Mouse (Mus musculus) cerebellum, adult 11 months (tissue): Measurements from ENCODE around the gene Hist1h2ab.
"Not testable (repeated sequence)": the region's sequence is repeated elsewhere in the genome, so short reads cannot be mapped to it uniquely, and the experiment has no call there.

Source experiments
- DNase-seq: peaks from one replicate; pipeline ENCODE4 v3.0.0; 2022

Gene Hist1h2ab

DNA sequence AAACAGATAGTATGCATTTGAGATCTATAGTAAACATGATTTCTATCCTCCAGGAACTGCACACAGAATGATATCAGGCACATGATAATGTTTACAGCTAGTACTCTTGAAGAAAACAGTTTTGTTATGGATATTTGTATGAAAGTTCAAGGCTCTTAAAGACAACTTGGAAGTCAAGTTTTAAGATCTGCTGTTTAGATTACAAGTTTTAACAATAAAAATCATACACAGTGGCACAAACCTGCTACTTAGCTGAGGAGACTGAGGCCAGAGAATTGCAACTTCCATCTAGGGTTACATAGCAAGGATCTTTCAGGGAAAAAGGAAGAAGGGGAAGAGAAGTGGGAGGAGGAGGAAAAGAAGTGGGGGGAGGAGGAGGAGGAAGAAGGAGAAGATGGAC, 4.1 kb downstream of the Hist1h2ab start:
- no peak for DNase-seq

DNA sequence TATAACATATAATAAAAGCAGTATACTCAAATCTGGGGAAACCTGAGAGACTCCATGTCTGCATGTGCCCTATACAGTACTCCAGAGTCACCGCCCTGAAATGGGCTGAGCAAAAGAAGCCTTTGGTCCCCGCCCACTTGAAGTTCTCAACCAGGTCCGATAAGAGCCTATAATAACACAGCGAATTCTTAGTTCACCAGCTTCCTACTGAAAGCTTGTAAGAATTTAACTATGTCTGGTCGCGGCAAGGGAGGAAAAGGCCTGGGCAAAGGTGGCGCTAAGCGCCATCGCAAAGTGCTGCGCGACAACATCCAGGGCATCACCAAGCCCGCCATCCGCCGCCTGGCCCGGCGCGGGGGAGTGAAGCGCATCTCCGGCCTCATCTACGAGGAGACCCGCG, 5.9 kb downstream of the Hist1h2ab start, which contains the start of gene Hist1h4b:
Gene Hist1h4b (plus strand): TSS at position 224 of the 400 bp plus-strand sequence.
- peak; percentile 79 for DNase-seq

DNA sequence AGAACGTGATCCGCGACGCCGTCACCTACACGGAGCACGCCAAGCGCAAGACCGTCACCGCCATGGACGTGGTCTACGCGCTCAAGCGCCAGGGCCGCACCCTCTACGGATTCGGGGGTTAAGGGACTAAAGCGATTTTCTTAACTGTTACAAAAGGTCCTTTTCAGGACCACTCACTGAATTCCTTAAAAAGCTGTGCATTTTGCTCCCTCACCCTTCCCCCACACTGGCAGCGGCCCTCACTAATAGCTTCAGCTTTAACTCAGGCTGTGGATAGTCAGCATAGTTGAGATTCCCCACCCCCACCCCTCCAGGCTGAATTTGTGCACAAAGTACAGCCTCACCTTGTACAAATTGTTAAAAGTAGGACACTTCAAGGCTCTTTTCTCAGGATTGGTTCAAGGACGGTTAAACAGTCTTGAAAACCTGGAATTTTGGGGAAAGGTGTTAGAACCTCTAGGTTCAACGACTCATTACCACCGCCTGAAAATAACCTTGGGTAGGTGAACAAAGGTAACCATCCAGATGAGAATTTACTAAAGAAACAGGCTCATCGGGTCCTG, 6.4 kb downstream of the Hist1h2ab start:
- DNase-seq, result no peak

DNA sequence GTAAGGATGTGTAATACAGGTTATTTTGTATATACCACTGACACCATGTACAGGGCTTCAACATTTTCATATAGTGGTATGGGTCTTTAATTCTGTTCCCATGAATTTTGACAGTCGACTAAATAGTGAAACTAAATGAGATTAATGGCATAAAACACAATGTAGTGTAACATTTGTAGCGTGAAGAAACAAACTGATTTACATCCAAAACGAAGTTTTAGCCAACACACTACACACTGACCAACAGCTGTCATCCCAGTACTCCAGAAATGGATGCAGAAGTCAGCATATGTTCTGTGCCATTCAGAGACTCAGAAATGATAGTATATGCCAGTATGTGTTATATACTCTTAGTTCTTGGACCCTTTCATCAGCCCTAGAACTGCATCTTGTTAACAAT, 7.0 kb downstream of the Hist1h2ab start:
- DNase-seq, result no peak

DNA sequence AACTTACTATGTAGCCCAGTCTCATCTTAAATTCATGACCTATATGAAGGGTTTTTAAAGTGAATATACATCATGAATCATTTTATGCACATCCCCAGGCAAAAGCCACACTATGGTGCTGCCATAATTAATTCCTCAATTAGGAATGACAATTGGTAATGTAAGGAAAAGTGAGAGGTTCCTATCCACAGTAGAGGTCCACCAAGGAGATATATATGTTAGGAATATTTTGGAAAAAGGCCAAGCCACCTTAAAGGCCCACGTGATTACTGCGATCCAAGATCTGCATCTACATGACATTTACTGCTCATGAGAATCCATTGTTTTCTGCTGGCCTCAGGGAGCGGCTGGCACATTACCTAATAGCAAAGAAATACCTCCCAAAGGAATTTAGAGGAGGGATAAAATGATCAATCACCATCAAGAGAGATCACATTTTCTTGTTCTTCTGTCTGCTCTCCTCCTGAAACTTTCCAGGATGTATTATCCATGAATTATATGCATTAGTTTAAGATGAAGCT, 8.4 kb downstream of the Hist1h2ab start:
- no peak for DNase-seq

DNA sequence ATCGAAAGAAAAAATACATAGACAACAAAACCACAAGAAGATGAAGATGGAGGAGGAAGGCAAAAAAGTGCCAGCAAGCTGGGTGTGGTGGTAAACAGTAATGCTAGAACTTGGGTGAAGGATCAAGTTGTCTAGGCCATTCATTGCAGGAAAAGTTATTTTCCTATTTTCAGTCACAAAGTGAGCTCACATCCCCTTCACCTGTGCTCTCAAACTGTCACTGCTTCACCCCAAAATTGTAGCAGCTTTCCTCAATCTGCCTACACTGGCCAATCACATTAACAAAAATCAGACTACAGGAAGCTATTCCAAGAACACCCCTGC, 9.0 kb downstream of the Hist1h2ab start:
- no peak for DNase-seq

DNA sequence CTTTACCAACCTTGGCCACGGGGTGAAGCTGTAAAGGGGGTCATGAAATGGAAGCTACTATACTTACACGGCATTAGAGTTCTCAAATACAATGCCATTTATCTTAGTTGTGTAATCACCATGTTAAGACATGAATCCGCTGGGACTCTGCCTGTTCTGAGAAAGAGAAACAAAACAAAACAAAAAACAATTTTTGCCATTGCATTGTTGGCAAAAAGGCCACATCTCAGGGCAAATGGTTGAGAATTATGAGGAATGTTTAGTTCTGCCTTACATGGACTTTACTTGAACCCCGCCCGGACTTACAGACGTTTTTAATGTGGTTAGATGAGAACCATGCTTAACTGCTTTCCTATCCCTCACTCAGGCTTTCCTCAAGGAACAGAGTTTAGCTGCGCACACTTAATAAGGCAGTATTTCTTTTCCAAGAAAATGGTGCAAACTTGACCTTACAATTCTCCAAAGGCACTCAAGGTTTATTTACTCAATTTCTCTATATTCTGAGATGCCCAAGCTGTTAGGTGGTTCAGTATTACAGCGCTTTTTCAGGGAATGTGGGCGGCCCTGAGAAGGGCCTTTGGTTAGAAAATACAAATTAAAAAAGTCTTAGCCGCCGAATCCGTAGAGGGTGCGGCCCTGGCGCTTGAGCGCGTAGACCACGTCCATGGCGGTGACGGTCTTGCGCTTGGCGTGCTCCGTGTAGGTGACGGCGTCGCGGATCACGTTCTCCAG, 9.5 kb downstream of the Hist1h2ab start:
- DNase-seq, result no peak

DNA sequence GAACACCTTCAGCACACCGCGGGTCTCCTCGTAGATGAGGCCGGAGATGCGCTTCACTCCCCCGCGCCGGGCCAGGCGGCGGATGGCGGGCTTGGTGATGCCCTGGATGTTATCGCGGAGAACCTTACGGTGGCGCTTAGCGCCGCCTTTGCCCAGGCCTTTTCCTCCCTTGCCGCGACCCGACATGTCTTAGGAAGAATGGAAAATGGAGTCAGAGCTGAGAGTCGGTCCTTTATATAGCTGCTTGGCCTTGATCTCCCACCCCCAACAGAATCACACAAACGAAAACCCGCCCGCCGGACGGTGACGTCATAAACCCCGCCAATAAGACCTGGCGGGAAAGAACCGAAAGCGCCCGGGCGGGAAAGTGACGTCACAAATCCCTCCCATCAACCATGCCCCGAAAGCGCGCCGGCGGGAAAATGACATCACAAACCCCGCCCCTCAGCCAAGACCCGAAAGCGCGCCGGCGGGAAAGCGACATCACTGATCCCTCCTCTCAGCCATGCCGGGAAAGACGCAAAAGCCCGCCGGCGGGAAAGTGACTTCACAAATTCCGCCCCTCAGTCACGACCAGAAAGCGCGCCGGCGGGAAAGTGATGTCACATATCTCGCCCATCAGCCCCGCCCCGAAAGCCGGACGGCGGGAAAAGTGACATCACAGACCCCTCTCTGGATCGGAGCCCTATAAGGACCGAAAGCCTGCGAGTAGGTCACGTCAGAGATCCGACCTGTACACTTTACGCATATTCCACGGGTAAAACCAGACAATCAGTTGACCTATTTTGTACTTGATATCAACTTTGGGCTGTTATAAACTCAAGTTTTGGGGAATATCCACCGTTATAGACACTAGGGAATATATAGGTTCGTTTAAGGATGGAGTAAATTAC, 10.3 kb downstream of the Hist1h2ab start, which contains the start of gene Hist1h4a:
Gene Hist1h4a (minus strand): TSS at position 259 of the 893 bp plus-strand sequence.
- DNase-seq, result peak; percentile 98

DNA sequence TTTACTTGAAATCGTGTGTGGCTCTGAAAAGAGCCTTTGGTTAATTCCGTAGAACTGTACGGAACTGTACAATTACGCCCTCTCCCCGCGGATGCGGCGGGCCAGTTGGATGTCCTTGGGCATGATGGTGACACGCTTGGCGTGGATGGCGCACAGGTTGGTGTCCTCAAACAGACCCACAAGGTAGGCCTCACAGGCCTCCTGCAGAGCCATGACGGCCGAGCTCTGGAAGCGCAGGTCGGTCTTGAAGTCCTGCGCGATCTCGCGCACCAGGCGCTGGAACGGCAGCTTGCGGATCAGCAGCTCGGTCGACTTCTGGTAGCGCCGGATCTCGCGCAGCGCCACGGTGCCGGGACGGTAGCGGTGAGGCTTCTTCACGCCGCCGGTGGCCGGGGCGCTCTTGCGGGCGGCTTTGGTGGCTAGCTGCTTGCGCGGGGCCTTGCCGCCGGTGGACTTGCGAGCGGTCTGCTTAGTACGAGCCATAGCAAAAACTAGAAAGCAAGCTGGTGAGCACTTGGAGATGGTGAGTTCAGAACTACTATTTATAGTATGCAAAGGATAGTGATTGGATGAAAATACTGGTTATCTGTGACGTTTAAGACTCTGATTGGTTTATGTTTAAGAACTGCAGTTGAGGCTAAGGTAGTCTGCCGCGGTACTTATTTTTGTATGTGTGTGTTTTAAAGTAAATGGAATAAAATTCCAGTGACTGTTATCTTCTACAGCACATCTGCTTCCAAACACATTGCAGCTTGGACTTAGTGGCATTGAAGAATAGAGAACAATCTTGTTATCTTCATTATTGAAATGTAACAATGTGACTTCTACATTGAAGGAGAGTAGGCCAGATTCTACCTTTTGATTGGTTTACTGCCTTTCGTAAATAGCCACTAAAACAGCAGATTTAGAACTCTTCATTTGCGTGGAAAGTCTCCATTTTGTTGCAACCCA, 11.2 kb downstream of the Hist1h2ab start, which contains the start of gene Hist1h3a:
Gene Hist1h3a (minus strand): TSS at position 516 of the 951 bp plus-strand sequence.
- peak; percentile 57 for DNase-seq

DNA sequence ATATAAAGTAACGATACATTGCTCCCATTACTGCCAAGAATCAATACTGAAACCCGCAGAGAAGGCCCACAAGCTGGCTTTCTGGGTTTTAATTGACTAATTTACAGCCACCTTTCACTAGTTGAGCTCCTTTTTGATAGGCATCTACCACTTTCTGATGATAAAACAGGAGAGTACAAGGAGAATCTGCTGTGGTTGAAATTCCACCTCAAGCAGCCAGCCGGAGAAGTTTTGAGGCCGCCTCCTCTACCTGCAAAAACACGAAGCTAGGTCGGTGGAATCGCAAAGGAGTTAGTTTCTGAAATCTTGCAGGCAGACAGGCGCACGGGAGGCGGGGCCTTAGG, 12.3 kb downstream of the Hist1h2ab start:
- no peak for DNase-seq

DNA sequence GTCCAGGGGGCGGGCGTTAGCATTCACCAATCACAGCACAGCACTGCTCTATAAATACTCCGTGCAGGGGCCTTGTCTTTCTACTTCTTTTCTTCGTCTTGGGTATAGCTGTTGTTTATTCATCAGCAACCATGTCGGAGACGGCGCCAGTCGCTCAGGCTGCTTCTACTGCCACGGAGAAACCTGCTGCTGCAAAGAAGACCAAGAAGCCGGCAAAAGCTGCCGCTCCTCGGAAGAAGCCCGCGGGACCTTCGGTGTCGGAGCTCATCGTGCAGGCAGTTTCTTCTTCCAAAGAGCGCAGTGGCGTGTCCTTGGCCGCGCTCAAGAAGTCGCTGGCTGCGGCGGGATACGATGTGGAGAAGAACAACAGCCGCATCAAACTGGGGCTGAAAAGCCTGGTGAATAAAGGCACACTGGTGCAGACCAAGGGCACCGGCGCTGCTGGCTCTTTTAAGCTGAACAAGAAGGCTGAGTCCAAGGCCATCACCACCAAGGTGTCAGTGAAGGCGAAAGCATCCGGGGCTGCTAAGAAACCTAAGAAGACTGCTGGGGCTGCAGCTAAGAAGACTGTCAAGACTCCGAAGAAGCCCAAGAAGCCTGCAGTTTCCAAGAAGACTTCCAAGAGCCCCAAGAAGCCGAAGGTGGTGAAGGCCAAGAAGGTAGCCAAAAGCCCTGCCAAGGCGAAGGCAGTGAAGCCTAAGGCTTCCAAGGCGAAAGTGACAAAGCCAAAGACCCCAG, 12.8 kb downstream of the Hist1h2ab start, which contains the start of gene Hist1h1a:
Gene Hist1h1a (plus strand): TSS at position 81 of the 738 bp plus-strand sequence.
- DNase-seq, result peak; percentile 73

DNA sequence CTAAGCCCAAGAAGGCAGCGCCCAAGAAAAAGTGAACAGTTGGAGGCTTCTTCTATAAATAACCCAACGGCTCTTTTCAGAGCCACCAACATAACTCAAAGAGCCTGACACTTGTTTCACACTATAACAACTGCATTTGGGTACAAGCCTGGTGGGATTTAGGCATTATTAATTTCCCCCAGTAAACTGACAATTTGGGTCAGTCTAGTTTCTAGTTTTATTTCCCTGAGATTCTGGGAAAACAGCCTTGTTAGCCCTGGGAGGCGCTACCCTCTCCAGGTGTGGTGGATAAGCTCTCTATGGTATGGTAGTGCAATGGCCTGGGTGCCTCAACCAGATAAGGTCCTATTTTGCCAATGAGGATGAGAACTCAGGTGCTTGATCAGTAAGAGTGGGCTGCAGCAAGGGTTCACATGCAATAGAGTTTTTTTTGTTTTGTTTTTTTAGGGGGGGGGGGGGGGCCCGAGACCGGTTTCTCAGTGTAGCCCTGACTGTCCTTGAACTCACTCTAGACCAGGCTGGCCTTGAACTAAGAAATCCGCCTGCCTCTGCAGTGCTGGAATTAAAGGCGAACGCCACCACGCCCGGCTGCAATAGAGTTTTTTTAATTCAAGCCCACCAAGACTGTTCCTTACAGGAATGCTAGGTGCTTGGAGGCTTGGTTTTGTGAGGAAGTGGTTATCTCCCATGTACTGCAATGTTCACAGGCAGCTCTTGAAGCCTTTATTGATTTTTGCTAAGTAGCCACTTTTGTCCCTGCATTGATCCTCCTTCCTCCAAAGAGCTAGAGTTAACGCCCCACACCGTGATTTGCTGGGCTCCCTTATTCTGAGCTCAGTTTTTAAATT, 13.6 kb downstream of the Hist1h2ab start:
- no peak for DNase-seq

DNA sequence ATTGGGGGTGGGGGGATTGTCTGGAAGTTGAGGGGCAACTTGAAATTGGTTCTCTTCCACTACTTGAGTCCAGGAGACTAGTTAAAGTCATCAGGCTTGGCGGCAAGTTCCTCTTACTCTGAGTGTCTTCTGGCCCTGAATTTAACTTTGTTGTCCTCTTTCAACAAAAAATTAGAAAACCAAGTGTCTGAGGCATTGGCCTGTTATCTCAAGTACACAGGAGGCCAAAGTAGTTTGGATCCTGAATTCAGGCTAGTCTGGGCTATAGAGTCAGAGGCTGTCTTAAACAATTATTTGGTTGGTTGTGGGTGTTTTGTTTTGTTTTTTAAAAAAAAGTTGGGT, 14.2 kb downstream of the Hist1h2ab start:
- DNase-seq, result no peak

DNA sequence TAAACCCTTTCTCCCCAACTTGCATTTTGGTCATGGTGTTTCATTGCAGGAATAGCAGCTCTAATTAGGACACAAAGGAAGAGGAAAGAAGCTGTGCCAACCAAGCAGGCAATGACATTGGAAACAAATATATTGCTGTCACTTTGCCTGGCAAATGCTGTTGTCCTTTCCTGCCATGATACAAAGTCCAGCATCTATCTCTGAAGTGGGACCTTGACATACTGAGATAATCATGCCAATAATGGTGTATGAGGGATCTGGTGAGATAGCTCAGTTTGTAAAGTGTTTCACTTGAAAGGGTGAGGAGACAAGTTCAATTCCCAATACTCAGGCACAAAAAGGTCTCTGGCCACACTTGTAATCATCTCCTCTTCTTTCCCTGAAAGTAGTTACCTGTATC, 15.8 kb downstream of the Hist1h2ab start:
- no peak for DNase-seq

DNA sequence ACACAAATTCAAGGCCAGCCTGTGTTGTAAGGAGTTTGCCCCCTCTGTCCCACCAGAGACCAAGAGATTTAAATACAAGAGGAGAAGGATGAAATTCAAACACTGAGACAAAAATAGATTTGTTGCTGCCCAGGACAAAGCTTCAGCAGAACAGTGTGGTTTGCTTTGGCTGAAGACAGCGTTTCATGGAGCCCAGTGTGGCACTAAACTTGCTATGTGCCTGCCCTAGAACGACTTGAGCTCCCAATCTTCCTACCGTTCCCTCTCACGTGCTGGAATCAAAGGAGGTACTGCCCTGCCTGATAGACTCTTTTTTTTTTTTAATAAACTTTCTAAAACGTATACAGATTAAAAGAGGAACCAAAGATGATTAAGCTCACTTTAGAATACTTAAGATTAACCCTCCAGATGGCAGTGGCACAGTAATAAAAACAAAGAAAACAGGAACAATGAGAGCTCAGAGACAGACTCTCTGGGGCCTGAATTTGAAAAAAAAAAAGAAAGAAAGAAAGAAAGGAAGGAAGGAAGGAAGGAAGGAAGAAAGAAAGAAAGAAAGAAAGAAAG, 18.0 kb downstream of the Hist1h2ab start:
- DNase-seq, result no peak

DNA sequence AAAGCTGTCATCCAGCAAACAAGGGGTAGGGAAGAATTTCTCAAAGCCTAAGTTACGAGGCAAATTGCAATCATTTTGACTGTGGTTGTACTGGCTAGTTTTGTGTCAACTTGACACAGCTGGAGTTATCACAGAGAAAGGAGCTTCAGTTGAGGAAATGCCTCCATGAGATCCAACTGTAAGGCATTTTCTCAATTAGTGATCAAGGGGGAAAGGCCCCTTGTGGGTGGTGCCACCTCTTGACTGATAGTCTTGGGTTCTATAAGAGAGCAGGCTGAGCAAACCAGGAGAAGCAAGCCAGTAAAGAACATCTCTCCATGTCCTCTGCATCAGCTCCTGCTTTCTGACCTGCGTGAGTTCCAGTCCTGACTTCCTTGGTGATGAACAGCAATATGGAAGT, 18.7 kb downstream of the Hist1h2ab start, which contains the start of gene Trim38:
Gene Trim38 (plus strand): TSS at position 301 of the 400 bp plus-strand sequence.
- not testable (repeated sequence) for DNase-seq

DNA sequence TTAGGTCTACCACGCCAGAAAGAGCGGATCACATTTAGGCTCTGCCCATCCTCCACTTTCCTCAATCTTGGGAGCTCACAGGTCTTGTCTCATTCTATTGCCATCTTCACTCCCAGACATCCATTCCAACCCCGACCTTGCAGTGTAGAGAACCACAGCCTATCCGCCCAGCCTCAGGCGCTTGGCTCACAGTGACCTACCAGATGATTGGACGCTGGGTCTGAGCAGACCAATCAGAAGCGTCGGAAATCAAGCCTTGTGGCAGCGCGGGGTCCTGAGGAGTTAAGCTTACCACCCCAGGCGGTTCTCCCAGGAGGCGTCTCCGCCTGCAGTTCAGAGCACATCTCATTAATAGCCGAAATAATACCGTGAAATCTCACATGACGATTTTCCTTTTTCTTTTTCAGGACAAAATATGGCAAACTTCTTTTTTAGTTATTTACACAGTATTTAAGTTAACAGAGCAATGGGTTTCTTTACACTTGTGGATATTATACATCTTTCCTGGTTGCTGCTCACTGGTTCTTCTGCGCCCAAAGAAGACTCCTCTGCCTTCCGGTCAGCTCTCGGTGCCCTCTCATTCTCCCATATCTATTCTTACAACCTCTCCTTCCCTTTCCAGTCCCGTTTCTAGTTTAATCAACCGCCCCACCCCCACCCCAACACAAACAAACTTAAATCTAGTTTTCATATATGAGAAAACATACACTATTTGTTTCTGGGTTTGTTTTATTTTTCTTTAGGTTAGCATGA, 21.8 kb downstream of the Hist1h2ab start:
- DNase-seq, result no peak

DNA sequence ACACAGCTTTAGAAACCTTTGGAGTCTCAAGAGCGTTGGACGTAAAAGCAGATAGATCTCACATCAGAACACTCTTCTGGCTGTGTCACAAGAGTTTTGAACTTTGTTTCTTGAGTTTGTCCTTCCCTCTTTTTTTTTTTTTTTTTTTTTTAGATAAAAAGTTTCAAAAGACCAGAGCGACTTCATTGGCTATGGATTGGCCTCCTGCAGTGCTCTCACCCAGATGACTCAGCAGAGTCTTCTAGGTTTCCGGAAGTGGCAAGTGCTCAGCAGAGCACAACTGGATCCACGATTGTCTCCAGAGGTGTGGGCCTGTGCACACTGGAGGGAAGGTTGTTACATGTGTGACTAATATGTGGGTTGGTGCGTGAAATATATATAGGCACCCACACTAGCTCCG, 27.4 kb downstream of the Hist1h2ab start:
- no peak for DNase-seq

DNA sequence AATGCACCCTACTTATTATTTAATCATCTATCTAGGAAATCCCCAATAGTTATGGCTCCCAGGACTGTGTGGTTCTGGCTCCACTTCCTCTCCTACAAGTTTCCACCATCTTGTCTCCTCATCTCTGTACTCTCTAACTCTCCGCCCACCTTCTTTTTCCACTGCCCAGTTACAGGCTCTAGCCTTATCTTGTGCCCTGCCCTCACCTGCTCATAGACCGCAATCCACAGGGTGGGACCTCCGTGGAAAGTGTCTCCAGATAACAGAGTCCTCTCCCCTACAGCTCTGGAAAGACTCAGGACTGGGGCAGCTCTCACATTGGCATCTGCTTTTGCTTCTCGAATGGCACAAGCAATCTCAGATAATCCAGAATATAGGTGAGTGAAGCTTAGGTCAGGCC, 28.1 kb downstream of the Hist1h2ab start:
- no peak for DNase-seq
